Comparison of ENCODE assay signal across 17 mouse cellular contexts in genomic region chr7:64579887-64580286, GRCm38 (mm10).
A peak's percentile ranks its signal among the peaks of the same experiment; 100 is the strongest.
DNase-seq lines count a peak whose midpoint lies in the region; ATAC-seq lines count a peak whose summit lies in the region.
"Had no signal": no experiment of that assay in that cellular context is flagged by ENCODE, and none has a peak within 500 bp of the region (broad histone marks: within the 10 kb centered on the region; RNA-seq: fewer than 3 reads in every experiment).

No protein-coding gene starts in this region.

- H3K4me2 ChIP-seq in forebrain, embryonic 16.5 days (ENCODE audit: low read length), result no peak overlapping the region
- H3K4me2 ChIP-seq in neural tube, embryonic 14.5 days (ENCODE audit: low read depth, low read length), result no peak overlapping the region
- H3K4me2 ChIP-seq: embryonic facial prominence, embryonic 13.5 days; intestine, embryonic 15.5 days had no signal

- no peaks in the 10 kb centered on the region for H3K9me3 ChIP-seq in forebrain, embryonic 16.5 days (ENCODE audit: control insufficient read depth, low read length)
- H3K9me3 ChIP-seq in midbrain, embryonic 10.5 days (replicated peaks), result no peaks in the 10 kb centered on the region
- no peaks in the 10 kb centered on the region for H3K9me3 ChIP-seq in neural tube, embryonic 14.5 days (ENCODE audit: control insufficient read depth, low read length)
- H3K9me3 ChIP-seq: embryonic facial prominence, embryonic 13.5 days; intestine, embryonic 15.5 days; limb, embryonic 10.5 days had no signal

- H3K36me3 ChIP-seq in forebrain, embryonic 16.5 days (ENCODE audit: control insufficient read depth, insufficient read depth), result no peaks in the 10 kb centered on the region
- no peaks in the 10 kb centered on the region for H3K36me3 ChIP-seq in midbrain, embryonic 10.5 days
- no peaks in the 10 kb centered on the region for H3K36me3 ChIP-seq in neural tube, embryonic 14.5 days (ENCODE audit: control insufficient read depth, insufficient read depth, low read length)
- H3K36me3 ChIP-seq: embryonic facial prominence, embryonic 13.5 days; intestine, embryonic 15.5 days; limb, embryonic 10.5 days had no signal

- 0 out of 2 replicates have a peak overlapping the region, but pooled peaks have one; percentile 18 for H3K9ac ChIP-seq in forebrain, embryonic 16.5 days (replicated peaks; ENCODE audit: low read depth, low read length)
- no peak overlapping the region for H3K9ac ChIP-seq in neural tube, embryonic 14.5 days (replicated peaks; ENCODE audit: low read depth, low read length)
- H3K9ac ChIP-seq: embryonic facial prominence, embryonic 13.5 days; intestine, embryonic 15.5 days; liver, embryonic 14.5 days had no signal

- no peaks in the 10 kb centered on the region for H3K27me3 ChIP-seq in forebrain, embryonic 16.5 days (replicated peaks; ENCODE audit: control insufficient read depth, insufficient read depth, low read length)
- no peaks in the 10 kb centered on the region for H3K27me3 ChIP-seq in midbrain, embryonic 10.5 days (ENCODE audit: low read depth, poor library complexity, severe bottlenecking)
- no peaks in the 10 kb centered on the region for H3K27me3 ChIP-seq in neural tube, embryonic 14.5 days (ENCODE audit: control insufficient read depth, insufficient read depth, low read length)
- H3K27me3 ChIP-seq: embryonic facial prominence, embryonic 13.5 days; intestine, embryonic 15.5 days; Patski had no signal

- WGBS in forebrain, embryonic 16.5 days, result 7% methylated on average over 4 of the region's 4 CpGs
- 83% methylated on average over 4 of the region's 4 CpGs for WGBS in midbrain, embryonic 10.5 days
- WGBS in neural tube, embryonic 14.5 days, result 16% methylated on average over 4 of the region's 4 CpGs

- DNase-seq in embryo, embryonic 11 days, result peak; percentile 9
- DNase-seq in embryo, embryonic 9.5 days (ENCODE audit: extremely low spot score), result no peak
- DNase-seq in midbrain, embryonic 10.5 days (ENCODE audit: low spot score), result no peak
- no peak for DNase-seq in c-Kit-positive CD71-positive TER-119-positive erythroid progenitor cells, embryonic 14.5 days (ENCODE audit: low spot score)
- no peak for DNase-seq in left cerebral cortex, adult 8-10 months (ENCODE audit: low spot score in 2 of 2)
- DNase-seq: cerebellum, adult 2 months; heart, adult 18-20 months; kidney, postnatal 14 days; thymus, adult 2 months had no signal

- peak; percentile 36 for ATAC-seq in forebrain, embryonic 16.5 days
- peak; percentile 64 for ATAC-seq in neural tube, embryonic 14.5 days (ENCODE audit: low read depth)
- ATAC-seq in frontal cortex, adult (ENCODE audit: low TSS enrichment), result no peak
- ATAC-seq: intestine, embryonic 15.5 days; Patski had no signal

- H3K27ac ChIP-seq in forebrain, embryonic 16.5 days (ENCODE audit: low read length), result peak overlapping the region; percentile 63
- 0 out of 2 replicates have a peak overlapping the region, but pooled peaks have one; percentile 1 for H3K27ac ChIP-seq in midbrain, embryonic 10.5 days (replicated peaks)
- peak overlapping the region; percentile 69; the same call in 1 of the 2 replicates for H3K27ac ChIP-seq in neural tube, embryonic 14.5 days (ENCODE audit: low read depth, low read length)
- H3K27ac ChIP-seq: embryonic facial prominence, embryonic 13.5 days; intestine, embryonic 15.5 days; limb, embryonic 10.5 days; liver, embryonic 14.5 days had no signal

- peaks cover 33% of the 10 kb centered on the region for H3K4me1 ChIP-seq in forebrain, embryonic 16.5 days (replicated peaks; ENCODE audit: control insufficient read depth, insufficient read depth, low read length)
- peaks cover 15% of the 10 kb centered on the region; the same call in 1 of the 2 replicates for H3K4me1 ChIP-seq in midbrain, embryonic 10.5 days
- H3K4me1 ChIP-seq in neural tube, embryonic 14.5 days (ENCODE audit: control insufficient read depth, insufficient read depth, low read length), result peaks cover 23% of the 10 kb centered on the region
- H3K4me1 ChIP-seq: intestine, embryonic 15.5 days had no signal

- H3K4me3 ChIP-seq in forebrain, embryonic 16.5 days (replicated peaks; ENCODE audit: low read length), result no peak overlapping the region
- H3K4me3 ChIP-seq in midbrain, embryonic 10.5 days, result no peak overlapping the region
- H3K4me3 ChIP-seq in neural tube, embryonic 14.5 days (ENCODE audit: low read depth, low read length), result no peak overlapping the region
- H3K4me3 ChIP-seq: embryonic facial prominence, embryonic 13.5 days; intestine, embryonic 15.5 days; limb, embryonic 10.5 days had no signal

Comparison
In these comparisons a context has a peak if more than half of its experiments do, and no peak if none do; other contexts are left out.
1. H3K27ac ChIP-seq: peak in every context shown above with its lines; median percentile 69 in neural tube, embryonic 14.5 days; 63 in forebrain, embryonic 16.5 days; 1 in midbrain, embryonic 10.5 days.